Mouse (Mus musculus) stomach, embryonic 14.5 days (tissue): ENCODE measurements around the gene Med16. TPM values are rescaled to one million over a fixed set of nuclear protein-coding genes. Genes with fewer than 3 reads are reported as not detected.

Experiments used
- ATAC-seq: fragments of 200-750 bp; cut with Nextera tagmentation; 2 replicates; pipeline ENCODE4 v1.8.0; 2017; ENCODE audit warnings: low read depth, moderate TSS enrichment; ENCODE audit not compliant: insufficient number of reproducible peaks, insufficient read depth, low FRiP score
- H3K27ac ChIP-seq: fragments of 300-500 bp; sonication (generic); 2 replicates; pipeline ENCODE4 v1.5.1; 2014; ENCODE audit warnings: mild to moderate bottlenecking, low read length, moderate library complexity, mixed read lengths
- H3K27me3 ChIP-seq: fragments of 300-500 bp; sonication (generic); 2 replicates; pipeline ENCODE4 v1.6.1; 2014; ENCODE audit warnings: low read length, control low read depth, mixed read lengths; ENCODE audit not compliant: control insufficient read depth, insufficient read depth
- H3K36me3 ChIP-seq: fragments of 300-500 bp; sonication (generic); 2 replicates; pipeline ENCODE4 v1.6.1; 2014; ENCODE audit warnings: mild to moderate bottlenecking, control low read depth, low read length, moderate library complexity, mixed read lengths; ENCODE audit not compliant: control insufficient read depth, insufficient read depth
- H3K4me1 ChIP-seq: fragments of 300-500 bp; sonication (generic); 2 replicates; pipeline ENCODE4 v1.6.1; 2014; ENCODE audit warnings: low read length, control low read depth, mixed read lengths; ENCODE audit not compliant: control insufficient read depth, insufficient read depth
- H3K4me2 ChIP-seq: fragments of 300-500 bp; sonication (generic); replicated peaks from 2 replicates; pipeline ENCODE4 v1.6.1; 2014; ENCODE audit warnings: low read depth, low read length, control low read depth
- H3K4me3 ChIP-seq: fragments of 300-500 bp; sonication (generic); 2 replicates; pipeline ENCODE4 v1.5.1; 2014; ENCODE audit warnings: low read depth, low read length, control low read depth
- H3K9ac ChIP-seq: fragments of 300-500 bp; sonication (generic); replicated peaks from 2 replicates; pipeline ENCODE4 v1.6.1; 2014; ENCODE audit warnings: low read depth, mild to moderate bottlenecking, control low read depth, low read length, moderate library complexity, mixed read lengths
- H3K9me3 ChIP-seq: fragments of 300-500 bp; sonication (generic); 2 replicates; pipeline ENCODE4 v1.6.1; 2016; ENCODE audit warnings: low read depth, low read length, control low read depth; ENCODE audit not compliant: control insufficient read depth
- WGBS: fragments of 180-500 bp; shearing (Covaris S2); extraction: QIAGEN DNeasy Blood & Tissue Kit; methylation state at CpG from one replicate; pipeline ENCODE4 v1.1.7; 2014; 5-methylcytosine and 5-hydroxymethylcytosine counted together
- polyA plus RNA-seq: library from polyadenylated mRNA; unstranded; fragments of >200 nt; fragmentation: Nextera tagmentation; extraction: Ambion mirVana; gene quantifications from 2 replicates; pipeline ENCODE4 v1.2.1, GENCODE M21; 2014

Med16 gene
- 43.4 and 46.4 TPM in 2 replicates for polyA plus RNA-seq

- Histone ChIP-seq H3K4me1 (peaks cover 4% of the 10 kb centered on the region; the same call in 1 of the 2 replicates), H3K9me3 (no peaks in the 10 kb centered on the region), H3K4me3 (peak within 1 kb of the TSS; percentile 37), H3K9ac (peak within 1 kb of the TSS; percentile 45), H3K36me3 (peaks cover 42% of the 10 kb centered on the region), H3K4me2 (peak within 1 kb of the TSS; percentile 28), H3K27me3 (no peaks in the 10 kb centered on the region), H3K27ac (peak within 1 kb of the TSS; percentile 78)
- 1% methylated on average over 52 of the region's 52 CpGs for WGBS
- peak; percentile 96 for ATAC-seq
Observed at GRCm38 (mm10) chr10:79908167-79909091, at the start of gene Med16. TSS of gene Med16 (minus strand) at chr10:79908923.

- H3K9me3 ChIP-seq = no peaks in the 10 kb centered on the region
- ATAC-seq = no peak
- peaks cover 15% of the 10 kb centered on the region for H3K36me3 ChIP-seq
- H3K27me3 ChIP-seq = no peaks in the 10 kb centered on the region
- WGBS = 12% methylated on average over 21 of the region's 21 CpGs
- no peak overlapping the region for H3K9ac ChIP-seq
- H3K4me3 ChIP-seq = no peak overlapping the region
- H3K27ac ChIP-seq = no peak overlapping the region
- peaks cover 9% of the 10 kb centered on the region for H3K4me1 ChIP-seq
- H3K4me2 ChIP-seq = no peak overlapping the region
Observed at GRCm38 (mm10) chr10:79958140-79958816, 49.6 kb upstream of the Med16 start.

GRCm38 (mm10) chr10:79956643-79957154 lies 48.0 kb upstream of the Med16 start:
- H3K9ac ChIP-seq = no peak overlapping the region
- H3K4me1 ChIP-seq = peaks cover 9% of the 10 kb centered on the region
- no peak overlapping the region for H3K27ac ChIP-seq
- H3K4me2 ChIP-seq = no peak overlapping the region
- 31% methylated on average over 4 of the region's 4 CpGs for WGBS
- H3K36me3 ChIP-seq = peaks cover 17% of the 10 kb centered on the region
- ATAC-seq = no peak
- no peaks in the 10 kb centered on the region for H3K9me3 ChIP-seq
- H3K27me3 ChIP-seq = no peaks in the 10 kb centered on the region
- no peak overlapping the region for H3K4me3 ChIP-seq

- Histone ChIP-seq H3K9me3 (no peaks in the 10 kb centered on the region), H3K36me3 (peaks cover 20% of the 10 kb centered on the region), H3K4me1 (peaks cover 2% of the 10 kb centered on the region), H3K27me3 (no peaks in the 10 kb centered on the region), H3K4me2 (no peak overlapping the region), H3K9ac (no peak overlapping the region), H3K4me3 (no peak overlapping the region), H3K27ac (no peak overlapping the region)
- WGBS = 62% methylated on average over 9 of the region's 9 CpGs
- no peak for ATAC-seq
Observed at GRCm38 (mm10) chr10:79955691-79956090, 47.0 kb upstream of the Med16 start.

DNA sequence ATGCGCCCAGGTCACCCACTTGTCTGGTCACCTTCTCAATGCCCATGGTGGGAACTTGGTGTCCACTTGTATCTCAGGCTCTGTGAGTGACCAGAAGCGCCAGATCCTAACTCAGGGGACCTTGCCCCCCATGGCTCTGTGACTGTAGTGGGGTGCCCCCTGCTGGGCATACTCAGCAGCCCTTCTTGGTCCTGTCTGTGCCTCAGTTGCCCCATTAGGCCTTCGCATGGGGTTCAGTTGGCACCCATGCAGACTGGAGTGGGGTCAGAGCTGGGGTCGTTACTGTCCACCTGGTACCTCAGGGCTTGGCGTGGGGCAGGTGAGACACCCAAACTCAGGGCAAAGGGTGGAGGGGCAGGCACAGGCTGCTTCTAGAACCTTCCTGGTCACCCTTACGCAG lies 45.2 kb upstream of the Med16 start:
- Histone ChIP-seq H3K9me3 (no peaks in the 10 kb centered on the region), H3K4me3 (no peak overlapping the region), H3K9ac (no peak overlapping the region), H3K27me3 (no peaks in the 10 kb centered on the region), H3K4me2 (no peak overlapping the region), H3K36me3 (peaks cover 37% of the 10 kb centered on the region), H3K27ac (no peak overlapping the region), H3K4me1 (no peaks in the 10 kb centered on the region)
- no peak for ATAC-seq
- WGBS = 84% methylated on average over 6 of the region's 6 CpGs

DNA sequence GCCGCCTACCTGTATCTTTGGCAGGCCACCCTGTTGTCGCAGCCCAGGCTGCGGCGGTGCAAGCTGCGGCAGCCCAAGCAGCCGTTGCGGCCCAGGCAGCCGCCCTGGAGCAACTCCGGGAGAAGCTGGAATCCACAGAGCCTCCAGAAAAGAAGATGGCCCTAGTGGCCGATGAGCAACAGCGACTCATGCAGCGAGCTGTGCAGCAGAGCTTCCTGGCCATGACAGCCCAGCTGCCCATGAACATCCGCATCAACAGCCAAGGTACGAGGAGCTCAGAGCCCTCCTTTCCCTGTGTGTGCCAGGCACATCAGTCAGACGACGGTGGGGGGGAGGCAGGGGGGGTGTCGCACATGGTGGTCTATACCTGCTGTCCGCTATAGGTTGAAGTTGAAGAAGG lies 41.9 kb upstream of the Med16 start:
- peaks cover 44% of the 10 kb centered on the region for H3K36me3 ChIP-seq
- H3K4me3 ChIP-seq = no peak overlapping the region
- H3K4me1 ChIP-seq = peaks cover 16% of the 10 kb centered on the region; the same call in 1 of the 2 replicates
- H3K4me2 ChIP-seq = no peak overlapping the region
- no peaks in the 10 kb centered on the region for H3K9me3 ChIP-seq
- no peaks in the 10 kb centered on the region for H3K27me3 ChIP-seq
- WGBS = 84% methylated on average over 18 of the region's 18 CpGs
- ATAC-seq = no peak
- H3K9ac ChIP-seq = no peak overlapping the region
- H3K27ac ChIP-seq = no peak overlapping the region

DNA sequence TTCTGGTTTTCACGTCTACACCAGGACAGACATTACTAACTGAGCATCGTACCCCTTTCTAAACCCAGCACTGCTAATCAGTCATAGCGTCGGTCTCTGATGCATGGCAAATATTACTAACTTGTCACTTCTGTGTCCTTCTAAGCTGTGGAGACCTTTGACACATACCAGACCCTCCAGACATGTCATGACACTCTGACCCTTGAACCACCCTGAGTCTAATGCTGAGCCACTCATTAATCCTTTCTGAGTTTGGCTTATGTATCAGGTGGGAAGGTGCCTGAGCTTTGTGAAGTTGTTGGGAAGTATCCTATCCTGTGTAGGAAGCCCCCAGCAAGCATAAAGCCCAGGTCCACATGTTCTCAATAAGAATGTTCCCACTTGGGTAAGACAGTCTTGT lies 41.1 kb upstream of the Med16 start:
- Histone ChIP-seq H3K27ac (no peak overlapping the region), H3K4me1 (peaks cover 22% of the 10 kb centered on the region; the same call in 1 of the 2 replicates), H3K4me2 (no peak overlapping the region), H3K36me3 (peaks cover 44% of the 10 kb centered on the region), H3K4me3 (no peak overlapping the region), H3K9ac (no peak overlapping the region), H3K9me3 (no peaks in the 10 kb centered on the region), H3K27me3 (no peaks in the 10 kb centered on the region)
- WGBS = 71% methylated on average over 4 of the region's 4 CpGs
- ATAC-seq = no peak

DNA sequence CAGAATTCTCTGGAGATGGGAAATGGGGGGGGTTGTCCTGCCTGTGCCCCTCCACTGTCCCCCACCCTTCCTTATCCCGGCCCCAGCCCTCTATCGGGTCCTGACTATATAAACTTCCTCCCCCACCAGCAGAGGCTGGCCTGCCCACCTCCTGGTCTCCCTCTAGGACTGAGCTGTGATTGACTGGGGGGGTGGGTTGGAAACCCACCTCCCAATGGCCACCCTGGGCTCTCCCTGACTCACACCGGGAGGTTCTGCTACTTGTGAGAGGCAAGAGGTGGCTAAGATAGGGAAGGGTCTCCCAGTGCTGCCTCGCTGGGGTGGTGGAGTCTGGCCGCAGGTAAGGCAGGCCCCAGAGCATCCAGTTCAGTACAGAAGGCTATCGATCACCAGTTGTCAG lies 38.8 kb upstream of the Med16 start:
- Histone ChIP-seq H3K27ac (no peak overlapping the region), H3K4me2 (no peak overlapping the region)
- 42% methylated on average over 6 of the region's 6 CpGs for WGBS

More for the DNA sequence above, 38.8 kb upstream of the Med16 start:
- ATAC-seq = no peak
- no peaks in the 10 kb centered on the region for H3K27me3 ChIP-seq
- H3K36me3 ChIP-seq = peaks cover 37% of the 10 kb centered on the region
- no peak overlapping the region for H3K9ac ChIP-seq
- H3K4me1 ChIP-seq = peaks cover 25% of the 10 kb centered on the region; the same call in 1 of the 2 replicates
- H3K4me3 ChIP-seq = no peak overlapping the region
- H3K9me3 ChIP-seq = no peaks in the 10 kb centered on the region
